21 mouse cellular contexts compared by ENCODE assay signal in the genomic region with DNA sequence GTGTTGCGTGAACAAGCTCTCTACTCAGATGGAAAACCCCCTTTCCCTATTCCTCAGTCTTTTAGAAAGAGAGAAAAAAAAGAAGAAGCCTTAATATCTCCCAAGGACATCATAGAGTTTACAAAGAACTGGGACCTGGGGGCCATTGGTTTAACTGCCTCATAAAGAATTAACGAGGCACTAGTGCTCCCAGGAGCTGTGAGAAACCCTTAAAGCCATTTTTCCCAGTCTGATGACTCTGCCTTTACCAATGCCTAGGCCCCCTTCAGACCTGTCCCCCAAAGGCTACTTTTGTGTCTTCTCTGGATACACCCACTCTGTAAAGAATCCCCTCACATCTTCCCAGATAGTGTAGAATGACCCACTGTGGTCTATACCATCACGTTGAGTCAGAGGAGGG. TPM values are rescaled to one million over a fixed set of nuclear protein-coding genes. Genes with fewer than 3 reads are reported as not detected.
DNase-seq lines count a peak whose midpoint lies in the region; ATAC-seq lines count a peak whose summit lies in the region.
"Had no signal": no experiment of that assay in that cellular context is flagged by ENCODE, and none has a peak within 500 bp of the region (broad histone marks: within the 10 kb centered on the region; RNA-seq: fewer than 3 reads in every experiment).

No protein-coding gene starts in this region.

- no peak overlapping the region for H3K27ac ChIP-seq in midbrain, embryonic 11.5 days (ENCODE audit: low read depth, low read length)
- no peak overlapping the region for H3K27ac ChIP-seq in midbrain, embryonic 14.5 days (replicated peaks; ENCODE audit: low read depth, low read length)
- no peak overlapping the region for H3K27ac ChIP-seq in neural tube, embryonic 13.5 days (replicated peaks)
- no peak overlapping the region for H3K27ac ChIP-seq in neural tube, embryonic 15.5 days (replicated peaks)
- H3K27ac ChIP-seq: embryonic facial prominence, embryonic 10.5 days; embryonic facial prominence, embryonic 12.5 days; forebrain, embryonic 13.5 days; forebrain, embryonic 15.5 days had no signal

- no peaks in the 10 kb centered on the region for H3K4me1 ChIP-seq in midbrain, embryonic 11.5 days (ENCODE audit: control insufficient read depth, insufficient read depth, low read length)
- H3K4me1 ChIP-seq in midbrain, embryonic 14.5 days (ENCODE audit: control insufficient read depth, insufficient read depth, low read length), result no peaks in the 10 kb centered on the region
- peaks cover 20% of the 10 kb centered on the region; the same call in 1 of the 2 replicates for H3K4me1 ChIP-seq in neural tube, embryonic 13.5 days (replicated peaks)
- peaks cover 33% of the 10 kb centered on the region for H3K4me1 ChIP-seq in neural tube, embryonic 15.5 days
- H3K4me1 ChIP-seq: embryonic facial prominence, embryonic 10.5 days; embryonic facial prominence, embryonic 12.5 days had no signal

- no peak overlapping the region for H3K4me2 ChIP-seq in midbrain, embryonic 11.5 days
- no peak overlapping the region for H3K4me2 ChIP-seq in midbrain, embryonic 14.5 days (ENCODE audit: low read length)
- no peak overlapping the region for H3K4me2 ChIP-seq in neural tube, embryonic 13.5 days
- no peak overlapping the region for H3K4me2 ChIP-seq in neural tube, embryonic 15.5 days
- H3K4me2 ChIP-seq: embryonic facial prominence, embryonic 12.5 days; forebrain, embryonic 13.5 days; forebrain, embryonic 15.5 days had no signal

- peak; percentile 2 for DNase-seq in midbrain, embryonic 11.5 days (ENCODE audit: low spot score, missing footprints)
- no peak for DNase-seq in midbrain, embryonic 14.5 days
- no peak for DNase-seq in neural tube, embryonic 10.5 days (ENCODE audit: extremely low spot score, low spot score)
- peak; percentile 28 for DNase-seq in forelimb bud, embryonic 11.5 days (ENCODE audit: low read depth, low spot score)
- no peak for DNase-seq in kidney, postnatal 14 days
- DNase-seq in gastrocnemius, postnatal 36 days, result no peak
- DNase-seq: adrenal gland, adult 8-10 months; adrenal gland, postnatal 14 days; adrenal gland, postnatal 36 days; cerebellum, adult 2 months; cerebellum, postnatal 10 days; cerebellum, postnatal 25 days had no signal

- H3K4me3 ChIP-seq in midbrain, embryonic 11.5 days (ENCODE audit: low read depth, low read length), result no peak overlapping the region
- no peak overlapping the region for H3K4me3 ChIP-seq in midbrain, embryonic 14.5 days (replicated peaks; ENCODE audit: low read depth, low read length)
- no peak overlapping the region for H3K4me3 ChIP-seq in neural tube, embryonic 13.5 days
- H3K4me3 ChIP-seq in neural tube, embryonic 15.5 days (replicated peaks), result no peak overlapping the region
- H3K4me3 ChIP-seq: embryonic facial prominence, embryonic 10.5 days; embryonic facial prominence, embryonic 12.5 days; forebrain, embryonic 13.5 days; forebrain, embryonic 15.5 days had no signal

- H3K9ac ChIP-seq in midbrain, embryonic 11.5 days (ENCODE audit: low read length), result no peak overlapping the region
- H3K9ac ChIP-seq in midbrain, embryonic 14.5 days (replicated peaks; ENCODE audit: low read length), result no peak overlapping the region
- no peak overlapping the region for H3K9ac ChIP-seq in neural tube, embryonic 13.5 days
- H3K9ac ChIP-seq in neural tube, embryonic 15.5 days (replicated peaks), result no peak overlapping the region
- H3K9ac ChIP-seq: embryonic facial prominence, embryonic 12.5 days; forebrain, embryonic 13.5 days; forebrain, embryonic 15.5 days had no signal

- H3K27me3 ChIP-seq in midbrain, embryonic 11.5 days (ENCODE audit: control insufficient read depth, insufficient read depth, low read length), result no peaks in the 10 kb centered on the region
- no peaks in the 10 kb centered on the region for H3K27me3 ChIP-seq in midbrain, embryonic 14.5 days (ENCODE audit: control insufficient read depth, insufficient read depth, low read length)
- peaks cover 13% of the 10 kb centered on the region; the same call in 1 of the 2 replicates for H3K27me3 ChIP-seq in neural tube, embryonic 13.5 days
- H3K27me3 ChIP-seq in neural tube, embryonic 15.5 days (replicated peaks), result peaks cover 2% of the 10 kb centered on the region; the same call in 1 of the 2 replicates
- H3K27me3 ChIP-seq: embryonic facial prominence, embryonic 12.5 days; forebrain, embryonic 13.5 days; forebrain, embryonic 15.5 days; Patski had no signal

- intact Hi-C loops in gastrocnemius, postnatal 36 days (cut with DNase I), result loop anchor here (5.0 kb wide), 1 partner anchor 46 kb away; a partner anchor contains a TSS

- no peaks in the 10 kb centered on the region for H3K9me3 ChIP-seq in midbrain, embryonic 11.5 days (ENCODE audit: control insufficient read depth, low read length)
- no peaks in the 10 kb centered on the region for H3K9me3 ChIP-seq in midbrain, embryonic 14.5 days (ENCODE audit: control insufficient read depth, low read length)
- no peaks in the 10 kb centered on the region for H3K9me3 ChIP-seq in neural tube, embryonic 13.5 days
- H3K9me3 ChIP-seq in neural tube, embryonic 15.5 days (replicated peaks), result no peaks in the 10 kb centered on the region
- H3K9me3 ChIP-seq: embryonic facial prominence, embryonic 10.5 days; embryonic facial prominence, embryonic 12.5 days; forebrain, embryonic 13.5 days; forebrain, embryonic 15.5 days had no signal

- ATAC-seq in midbrain, embryonic 11.5 days (ENCODE audit: low FRiP score), result no peak
- no peak for ATAC-seq in midbrain, embryonic 14.5 days (ENCODE audit: low FRiP score, low TSS enrichment)
- peak; percentile 15; the same call in 1 of the 2 replicates for ATAC-seq in neural tube, embryonic 13.5 days (ENCODE audit: low read depth)
- ATAC-seq in neural tube, embryonic 15.5 days (ENCODE audit: low FRiP score), result peak; percentile 53
- ATAC-seq: activated CD4-positive, CD25-positive, alpha-beta regulatory T cell, adult 4 months; forebrain, embryonic 13.5 days; forebrain, embryonic 15.5 days; Patski had no signal

- no peaks in the 10 kb centered on the region for H3K36me3 ChIP-seq in midbrain, embryonic 11.5 days (ENCODE audit: control insufficient read depth, insufficient read depth, low read length)
- no peaks in the 10 kb centered on the region for H3K36me3 ChIP-seq in midbrain, embryonic 14.5 days (ENCODE audit: control insufficient read depth, insufficient read depth, low read length)
- no peaks in the 10 kb centered on the region for H3K36me3 ChIP-seq in neural tube, embryonic 13.5 days
- H3K36me3 ChIP-seq in neural tube, embryonic 15.5 days, result no peaks in the 10 kb centered on the region
- H3K36me3 ChIP-seq: embryonic facial prominence, embryonic 10.5 days; embryonic facial prominence, embryonic 12.5 days; forebrain, embryonic 15.5 days had no signal

- WGBS in midbrain, embryonic 11.5 days, result 82% methylated on average over 3 of the region's 3 CpGs
- WGBS in midbrain, embryonic 14.5 days, result 67% methylated on average over 3 of the region's 3 CpGs
- 26% methylated on average over 3 of the region's 3 CpGs for WGBS in neural tube, embryonic 13.5 days
- 21% methylated on average over 3 of the region's 3 CpGs for WGBS in neural tube, embryonic 15.5 days

RNA-seq across cellular contexts. Expression of a gene that starts 43.3 kb away (rescaled TPM):
- polyA plus RNA-seq in midbrain, embryonic 11.5 days (2014; fragmentation: Nextera tagmentation; extraction: Ambion mirVana), result 540 TPM in 2 replicates
- 223 and 282 TPM in 2 replicates for polyA plus RNA-seq in midbrain, embryonic 14.5 days (2014; fragmentation: Nextera tagmentation; extraction: Ambion mirVana)
- polyA plus RNA-seq in neural tube, embryonic 13.5 days (2015; fragmentation: Nextera tagmentation; extraction: Ambion mirVana), result 328 and 380 TPM in 2 replicates
- 280 and 319 TPM in 2 replicates for polyA plus RNA-seq in neural tube, embryonic 15.5 days (2015; fragmentation: Nextera tagmentation; extraction: Ambion mirVana)
- total RNA-seq in gastrocnemius, postnatal 36 days (2021), result 10 to 100 TPM; 40.6 to 45.2 TPM

RNA-seq across cellular contexts. Expression of a gene that starts 46.4 kb away (rescaled TPM):
- 0.31 and 0.54 TPM in 2 replicates for polyA plus RNA-seq in midbrain, embryonic 11.5 days (2014; fragmentation: Nextera tagmentation; extraction: Ambion mirVana)
- 2.1 and 2.3 TPM in 2 replicates for polyA plus RNA-seq in midbrain, embryonic 14.5 days (2014; fragmentation: Nextera tagmentation; extraction: Ambion mirVana)
- 1.4 and 1.8 TPM in 2 replicates for polyA plus RNA-seq in neural tube, embryonic 13.5 days (2015; fragmentation: Nextera tagmentation; extraction: Ambion mirVana)
- 2.7 and 4.2 TPM in 2 replicates for polyA plus RNA-seq in neural tube, embryonic 15.5 days (2015; fragmentation: Nextera tagmentation; extraction: Ambion mirVana)
- 1 to 10 TPM; 2.2 to 2.9 TPM for total RNA-seq in gastrocnemius, postnatal 36 days (2021)
- total RNA-seq: MEL had no signal

Comparison
In these comparisons a context has a peak if more than half of its experiments do, and no peak if none do; other contexts are left out.
1. DNase-seq: peak in midbrain, embryonic 11.5 days (single experiment) and forelimb bud, embryonic 11.5 days (single experiment); none in midbrain, embryonic 14.5 days (single experiment), neural tube, embryonic 10.5 days (single experiment), kidney, postnatal 14 days (single experiment) and gastrocnemius, postnatal 36 days (0 of 2).
2. ATAC-seq: peak in neural tube, embryonic 13.5 days (single experiment) and neural tube, embryonic 15.5 days (single experiment); none in midbrain, embryonic 11.5 days (single experiment) and midbrain, embryonic 14.5 days (single experiment).